Mouse (Mus musculus) cerebellum, adult 11 months (tissue): ENCODE data around the gene Fam178b.
"Not testable (repeated sequence)": the region's sequence is repeated elsewhere in the genome, so short reads cannot be mapped to it uniquely, and the experiment has no call there.

Source experiments
- DNase-seq: peaks from one replicate; pipeline ENCODE4 v3.0.0; 2022

The Fam178b gene

GRCm38 (mm10) chr1:36671260-36671659, 11.7 kb downstream of the Fam178b start:
- no peak for DNase-seq

- no peak for DNase-seq
Observed at GRCm38 (mm10) chr1:36670256-36670655, 12.7 kb downstream of the Fam178b start.

DNA sequence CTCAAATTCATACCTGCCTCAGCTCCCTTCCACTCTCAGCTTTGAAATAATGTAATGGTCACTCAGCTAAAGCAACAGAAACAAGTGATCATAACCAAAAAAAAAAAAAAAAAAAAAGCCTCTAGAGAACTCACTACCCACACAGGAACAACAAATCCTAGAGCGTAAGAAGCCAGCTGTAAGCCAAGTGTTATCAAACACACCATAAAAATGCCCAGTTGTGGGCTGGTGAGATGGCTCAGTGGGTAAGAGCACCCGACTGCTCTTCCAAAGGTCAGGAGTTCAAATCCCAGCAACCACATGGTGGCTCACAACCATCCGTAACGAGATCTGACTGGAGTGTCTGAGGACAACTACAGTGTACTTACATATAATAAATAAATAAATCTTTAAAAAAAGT, 15.0 kb downstream of the Fam178b start:
- not testable (repeated sequence) for DNase-seq

DNA sequence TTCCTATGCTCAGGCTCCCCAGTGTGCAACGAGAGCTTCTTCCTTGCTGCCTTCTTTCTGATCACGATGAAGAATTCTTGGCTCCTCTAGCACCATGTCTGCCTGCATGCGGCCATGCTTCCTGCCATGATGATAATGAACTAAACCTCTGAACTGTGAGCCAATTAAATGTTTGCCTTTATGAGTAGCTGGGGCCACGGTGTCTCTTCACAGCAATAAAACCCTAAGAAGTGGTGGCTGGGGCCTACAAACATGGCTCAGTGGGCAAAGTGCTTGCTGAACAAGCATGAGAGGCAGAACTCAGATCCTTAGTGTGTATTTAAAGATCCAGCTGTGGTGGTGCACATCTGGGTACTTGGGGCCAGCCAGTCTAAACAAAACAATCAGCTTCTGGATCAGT, 17.0 kb downstream of the Fam178b start:
- DNase-seq: no peak

DNA sequence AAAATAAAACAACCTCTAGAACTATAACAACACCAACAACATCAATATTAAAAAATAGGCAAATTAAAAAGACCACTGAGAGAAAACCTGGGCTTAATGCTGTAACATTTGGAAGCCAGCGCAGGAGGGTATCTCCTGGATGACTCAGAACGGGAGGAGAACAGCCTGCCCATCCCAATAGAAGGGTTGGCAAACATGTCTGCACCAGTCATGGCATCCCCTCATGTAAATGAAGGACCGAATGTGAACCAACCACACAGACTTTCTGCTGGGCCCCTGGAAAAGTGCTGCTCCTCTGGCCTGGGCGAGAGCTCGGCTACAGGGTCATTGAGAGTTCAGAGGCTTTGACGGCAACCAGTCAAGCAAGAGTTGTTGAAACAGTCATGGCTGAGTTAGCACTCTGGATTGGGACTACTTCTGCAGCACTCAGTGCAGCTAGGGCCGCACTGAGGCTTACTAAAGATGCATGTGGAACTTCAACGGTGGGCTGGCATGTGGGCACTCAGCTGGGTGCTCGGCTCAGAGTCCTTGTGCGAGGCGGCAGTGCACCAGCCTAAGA, 17.7 kb downstream of the Fam178b start:
- no peak for DNase-seq

- DNase-seq: peak; percentile 45
Observed at GRCm38 (mm10) chr1:36664457-36664856, 18.5 kb downstream of the Fam178b start.

DNA sequence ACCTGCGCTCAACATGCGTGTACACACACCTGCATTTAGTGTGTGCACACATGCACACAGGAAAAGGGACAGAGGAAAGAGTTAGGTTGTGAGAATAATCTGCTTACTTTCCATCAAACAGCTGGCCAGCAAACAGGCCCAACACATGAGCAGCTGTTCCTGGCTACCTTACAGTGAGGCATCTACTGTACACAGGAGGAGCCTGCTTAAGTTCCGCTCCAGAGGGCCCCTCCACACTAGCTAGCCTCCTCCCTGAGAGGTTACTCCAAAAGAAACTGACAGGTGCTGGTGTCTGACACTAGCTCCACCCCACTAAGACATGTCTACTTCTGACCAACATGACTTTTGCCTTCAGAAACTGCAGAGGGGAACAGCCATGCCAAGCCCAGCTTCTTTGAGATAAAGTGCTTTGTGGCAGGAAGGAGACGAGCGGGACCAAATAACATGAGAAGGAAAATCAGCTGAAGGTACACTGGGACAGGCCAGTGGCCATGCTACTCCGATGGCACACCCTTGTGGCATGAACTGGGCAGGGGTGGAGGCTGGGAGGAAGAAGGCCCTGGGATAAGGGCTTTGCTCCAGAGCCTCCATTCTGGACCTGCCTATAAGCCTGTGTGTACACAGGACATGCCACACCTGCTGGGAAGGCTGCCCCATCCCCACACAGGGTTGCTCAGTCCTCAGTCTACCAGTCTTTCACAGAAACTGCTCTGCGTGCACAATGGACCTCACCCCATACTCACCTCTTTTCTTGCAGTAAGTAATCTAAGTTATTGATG, 24.2 kb downstream of the Fam178b start:
- DNase-seq: no peak

GRCm38 (mm10) chr1:36657658-36658415, 25.1 kb downstream of the Fam178b start:
- no peak for DNase-seq

GRCm38 (mm10) chr1:36656233-36656632, 26.8 kb downstream of the Fam178b start:
- no peak for DNase-seq

DNA sequence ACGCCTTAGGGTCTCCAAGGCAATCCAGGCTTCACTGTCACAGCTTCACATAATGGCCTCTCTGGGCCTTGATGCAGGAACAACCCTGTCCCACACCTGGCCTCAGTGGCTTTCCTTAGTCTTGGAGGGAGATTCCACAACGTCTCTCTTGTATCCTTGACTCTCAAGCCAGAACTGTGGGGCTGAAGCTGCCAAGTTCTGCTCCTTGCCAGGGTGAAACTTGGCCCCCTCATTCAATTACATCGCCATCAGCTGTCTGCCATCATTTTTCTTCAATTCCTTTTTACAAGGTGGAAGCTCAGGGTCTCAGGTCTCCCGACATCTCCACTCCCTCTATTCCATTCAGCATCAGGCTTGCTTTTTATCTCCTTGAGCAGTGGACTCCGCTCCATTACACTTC, 27.9 kb downstream of the Fam178b start:
- no peak for DNase-seq

DNA sequence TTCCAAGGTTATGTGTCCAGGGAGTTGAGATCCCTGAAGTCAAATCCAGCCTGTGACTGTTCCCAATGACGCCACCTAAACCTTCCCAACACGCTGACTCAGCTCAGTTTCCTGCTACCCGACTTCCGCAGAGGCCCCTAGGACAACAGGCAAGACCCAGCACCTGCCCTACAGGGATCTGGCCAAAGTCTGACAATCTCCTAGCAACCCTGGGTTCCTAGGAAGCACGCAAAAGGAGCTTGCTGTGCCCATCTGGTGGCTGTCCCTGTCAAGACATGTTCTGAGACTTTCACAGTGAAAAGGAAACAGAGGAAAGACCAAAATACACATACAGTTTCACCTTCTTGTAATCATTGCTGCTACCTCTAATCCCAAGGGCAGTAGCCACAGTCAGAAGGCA, 35.4 kb downstream of the Fam178b start:
- no peak for DNase-seq

DNA sequence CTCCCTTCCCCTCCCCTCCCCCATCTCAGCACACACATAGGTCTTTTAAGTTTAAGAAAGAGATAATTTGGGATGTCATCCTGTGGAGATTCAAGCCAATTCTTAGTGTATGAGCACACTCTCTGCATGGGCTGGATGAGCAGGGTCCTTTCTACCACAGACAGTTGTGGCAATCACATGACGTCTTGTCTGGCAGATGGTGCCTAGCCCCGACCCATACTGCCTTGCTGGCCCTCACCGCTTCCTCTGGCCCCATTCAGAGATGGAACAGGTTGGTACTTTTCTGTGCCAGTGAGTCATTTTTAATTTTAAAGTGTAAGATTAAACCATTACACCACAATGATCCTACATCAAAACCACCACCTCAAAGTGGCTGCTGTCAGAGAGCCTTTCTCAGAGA, 36.7 kb downstream of the Fam178b start:
- DNase-seq: no peak

DNA sequence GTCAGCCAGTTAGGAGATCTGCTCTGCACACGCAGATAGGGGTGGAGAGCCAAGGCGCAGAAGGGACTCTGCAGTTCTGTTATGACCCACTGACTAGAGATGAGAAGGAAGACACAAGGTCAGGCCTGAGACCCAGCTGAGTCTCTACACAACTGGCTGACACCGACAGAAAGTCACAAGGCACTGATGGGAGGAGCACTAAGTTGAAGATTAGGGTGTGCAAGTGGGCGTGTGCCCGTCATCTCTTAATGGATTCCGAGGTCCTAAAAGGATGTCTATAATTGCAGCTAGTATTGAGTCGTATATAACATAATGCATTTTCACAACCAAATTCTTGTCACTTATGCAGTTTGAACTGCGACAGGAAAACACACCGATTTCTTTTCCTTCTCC, 38.4 kb downstream of the Fam178b start:
- DNase-seq: no peak

GRCm38 (mm10) chr1:36643957-36644614, 38.9 kb downstream of the Fam178b start:
- DNase-seq: no peak

DNA sequence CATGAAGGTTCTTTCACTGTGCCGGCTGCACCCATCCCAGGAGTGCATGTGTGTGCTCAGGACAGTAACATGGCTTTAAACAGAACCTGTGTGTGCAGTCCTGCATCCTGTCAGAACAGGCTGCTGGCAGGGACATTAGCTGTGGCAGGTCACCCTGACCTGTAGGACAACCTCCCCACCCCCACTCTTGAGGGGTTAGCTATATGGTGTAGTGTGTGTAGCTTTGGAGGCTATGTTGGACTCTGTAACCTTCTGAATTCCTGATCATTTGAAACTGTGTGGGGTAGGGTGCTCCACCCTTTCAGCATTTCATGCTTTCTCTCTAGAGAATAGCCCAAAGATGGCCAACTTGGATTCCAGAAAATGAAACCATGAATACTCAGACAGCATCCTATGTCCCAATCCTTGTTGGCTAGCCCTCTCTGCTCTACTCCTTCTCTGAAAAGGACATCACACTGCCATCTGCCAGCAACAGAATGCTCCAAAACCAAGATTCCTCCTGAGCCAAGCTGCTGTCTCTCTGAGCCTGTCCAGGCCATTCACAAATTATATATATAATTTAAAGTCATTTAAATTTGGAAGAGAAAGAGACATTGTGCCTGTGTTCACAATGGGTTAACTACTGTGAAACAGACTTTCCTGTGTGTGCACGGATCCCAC, 47.0 kb downstream of the Fam178b start:
- peak; percentile 55 for DNase-seq

DNA sequence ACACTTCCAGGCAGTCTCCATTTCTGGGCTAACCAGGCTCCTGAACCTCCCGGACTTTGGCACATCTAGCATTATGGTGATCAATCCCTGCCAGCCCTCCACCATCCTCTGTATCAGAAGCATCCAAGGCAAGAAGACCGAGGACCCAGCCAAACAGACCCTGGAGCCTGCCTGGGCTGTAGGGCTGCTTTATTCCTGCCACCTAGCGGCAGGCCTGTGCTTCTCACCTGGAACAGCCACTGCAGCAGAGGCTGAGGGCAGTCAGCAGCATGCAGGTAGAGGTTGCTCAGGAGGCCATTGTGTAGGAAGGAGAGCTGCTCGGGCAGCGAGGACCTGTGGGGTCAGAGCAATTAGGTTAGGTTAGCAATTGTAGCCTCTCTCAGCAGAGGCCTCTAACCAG, 48.0 kb downstream of the Fam178b start:
- DNase-seq: peak; percentile 47

DNA sequence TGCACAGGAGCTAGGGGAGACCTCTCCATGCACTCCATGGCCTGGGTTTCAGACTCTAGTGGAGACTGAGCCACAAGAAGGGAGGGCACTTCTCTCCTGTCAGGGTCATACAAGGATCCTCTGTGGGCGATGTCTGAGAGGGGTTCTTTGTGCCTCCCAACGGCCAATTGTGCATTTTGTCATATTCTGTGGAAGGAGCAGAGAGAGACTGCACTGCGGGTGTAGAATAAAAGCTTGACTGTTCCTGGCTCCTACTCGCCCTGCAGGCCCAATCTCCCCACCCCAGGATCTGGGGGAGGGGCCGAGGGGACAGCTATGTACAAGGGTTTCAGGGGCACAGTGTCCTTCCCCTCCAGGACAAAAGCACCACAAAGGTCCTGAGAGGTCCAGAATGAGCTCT, 49.1 kb downstream of the Fam178b start:
- peak; percentile 17 for DNase-seq

GRCm38 (mm10) chr1:36632846-36633245, 50.1 kb downstream of the Fam178b start:
- DNase-seq: peak; percentile 13

DNA sequence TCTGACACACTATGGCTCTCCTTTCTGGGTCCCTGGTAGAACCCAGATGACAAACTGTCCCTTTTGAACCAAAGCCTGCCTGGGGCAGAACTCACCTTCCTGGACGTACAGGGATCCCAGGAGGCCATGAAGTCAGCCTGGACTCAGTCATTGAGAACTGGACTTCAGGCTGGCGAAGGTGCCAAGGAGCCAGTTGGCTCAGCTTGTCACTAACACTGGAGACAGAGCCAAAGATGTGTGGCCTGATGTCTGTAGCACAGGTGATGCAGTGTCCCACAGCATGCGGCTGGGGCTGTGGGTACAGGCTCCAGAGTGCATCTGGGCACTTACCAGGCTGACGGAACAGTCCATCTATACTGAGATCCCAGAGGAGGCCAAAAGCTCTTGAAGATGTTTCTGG, 50.9 kb downstream of the Fam178b start:
- DNase-seq: peak; percentile 16

DNA sequence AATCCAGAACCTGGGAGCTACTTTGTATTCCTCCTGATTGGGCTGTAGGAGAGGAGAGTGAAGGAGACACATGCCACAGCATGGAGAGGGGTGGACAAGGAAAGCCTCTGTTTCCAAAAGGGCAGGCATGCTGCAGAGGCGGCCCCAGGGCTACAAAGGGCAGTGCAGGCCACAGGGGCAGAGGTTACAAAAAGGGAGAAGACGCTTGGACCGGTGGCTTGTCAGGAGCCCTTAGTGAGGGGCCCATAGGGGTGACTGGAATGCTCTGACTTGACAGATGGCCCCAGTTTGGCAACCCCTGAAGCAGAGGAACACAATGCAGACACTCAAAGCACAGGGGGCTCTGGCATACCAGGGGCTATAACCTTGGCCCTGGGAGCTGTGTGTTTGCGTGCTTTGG, 51.6 kb downstream of the Fam178b start:
- no peak for DNase-seq

- no peak for DNase-seq
Observed at GRCm38 (mm10) chr1:36630053-36630739, 52.8 kb downstream of the Fam178b start.

- no peak for DNase-seq
Observed at GRCm38 (mm10) chr1:36628585-36628984, 54.4 kb downstream of the Fam178b start.
